Mouse (Mus musculus): ENCODE data around the gene Cdc14a. TPM values are rescaled to one million over a fixed set of nuclear protein-coding genes. Genes with fewer than 3 reads are reported as not detected.
A peak's percentile ranks its signal among the peaks of the same experiment; 100 is the strongest.

The Cdc14a gene
- polyA plus RNA-seq (2017; shearing (Covaris generic)): 10 to 100 TPM; 12.0 to 12.1 TPM

DNA sequence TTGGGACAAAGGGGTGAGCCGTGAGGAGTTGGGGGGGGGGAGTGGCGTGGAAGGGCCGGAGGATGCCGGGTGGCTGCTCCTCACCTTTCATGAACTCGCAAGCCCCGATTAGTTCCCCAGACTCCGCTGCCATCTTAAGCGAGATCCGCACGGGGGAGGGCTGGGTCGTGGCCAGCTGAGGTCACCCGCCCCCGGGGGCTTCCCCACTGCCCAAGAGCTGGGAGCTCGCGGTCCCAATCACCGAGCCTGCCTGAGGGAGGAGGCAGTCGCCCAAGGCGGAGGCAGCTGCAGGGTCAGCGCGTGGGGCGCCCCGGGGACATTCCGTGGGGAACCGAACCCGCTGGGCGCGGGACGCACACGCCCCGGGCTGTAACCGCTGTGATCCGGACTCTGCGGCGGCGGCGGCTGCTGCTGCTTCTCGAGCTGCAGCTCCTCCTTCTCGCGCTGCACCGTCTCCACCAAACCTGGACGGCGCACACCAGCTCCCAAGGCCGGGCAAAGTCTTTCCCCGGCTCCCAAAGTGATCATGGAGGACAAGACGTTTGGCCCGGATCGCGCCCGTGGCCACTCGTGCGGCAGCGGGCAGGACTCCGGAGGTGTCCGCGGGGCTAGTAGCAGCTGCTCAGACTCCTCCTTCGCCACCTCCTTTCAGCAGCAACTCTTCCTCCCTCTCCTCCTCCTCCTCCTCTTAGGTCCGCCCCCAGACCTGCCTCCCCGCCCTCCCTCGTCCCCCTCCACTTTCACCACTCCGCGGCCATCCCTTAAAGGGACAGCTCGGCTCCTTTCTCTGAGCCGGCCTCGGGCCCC is at the start of gene Cdc14a:
Cdc14a (minus strand) TSS at position 680 of the 807 bp plus-strand sequence.
- peak; percentile 38 for ATAC-seq

DNA sequence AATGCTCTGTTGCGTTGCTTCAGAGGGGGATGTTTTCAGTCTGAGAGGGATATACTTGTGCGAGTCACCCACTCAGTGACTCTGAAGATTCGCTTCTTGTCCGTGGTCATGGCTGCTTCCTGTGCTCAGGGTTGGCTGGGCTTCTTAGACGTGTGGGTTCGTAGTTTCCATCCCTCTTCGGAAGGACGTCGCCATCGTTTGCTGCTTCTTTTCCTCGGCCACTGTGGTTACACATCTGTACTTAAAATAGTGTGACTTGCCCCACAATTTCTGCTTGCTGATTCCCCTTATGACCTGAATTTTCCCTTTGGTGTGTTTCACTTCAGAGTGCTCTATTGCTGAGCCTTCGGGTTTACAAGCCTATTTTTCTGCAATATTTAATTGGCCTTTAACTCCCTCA is 41.9 kb upstream of the Cdc14a start:
- ATAC-seq: peak; percentile 80

DNA sequence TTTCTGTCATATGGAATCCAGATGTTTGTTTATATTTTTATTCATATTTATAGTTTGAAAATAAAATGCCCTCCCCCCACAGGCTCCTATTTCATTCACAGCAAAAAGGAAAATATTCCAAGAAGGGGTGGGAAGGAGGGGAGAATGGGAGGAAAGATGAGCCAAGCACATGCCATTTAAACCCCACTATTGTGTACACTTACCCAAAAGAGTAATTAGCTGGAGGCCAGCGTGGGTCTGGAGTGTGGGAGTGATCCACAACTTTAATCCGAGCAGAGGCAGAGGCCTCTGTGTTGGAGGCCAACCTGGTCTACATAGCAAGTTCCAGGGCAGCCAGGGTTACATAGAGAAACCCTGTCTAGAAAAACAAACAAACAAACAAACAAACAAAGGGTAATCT is 40.5 kb upstream of the Cdc14a start:
- ATAC-seq: no peak

DNA sequence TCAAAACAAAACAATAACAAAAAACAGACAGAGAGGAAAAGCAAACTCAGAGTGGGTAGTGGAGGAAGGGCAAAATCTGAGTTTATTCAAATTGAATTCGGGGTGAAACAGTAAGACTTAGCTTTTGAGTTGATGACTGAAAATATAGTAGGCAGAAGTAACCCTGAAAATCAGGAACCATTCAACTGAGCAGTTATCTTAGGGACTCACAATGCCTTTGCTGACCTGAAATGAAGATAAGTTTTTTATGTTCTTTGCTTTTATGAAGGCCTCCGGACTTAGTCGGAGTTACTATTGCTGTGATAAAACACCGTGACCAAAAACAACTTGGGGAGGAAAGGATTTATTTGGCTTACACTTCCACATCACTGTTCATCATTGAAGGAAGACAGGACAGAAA is 37.2 kb upstream of the Cdc14a start:
- ATAC-seq: no peak

DNA sequence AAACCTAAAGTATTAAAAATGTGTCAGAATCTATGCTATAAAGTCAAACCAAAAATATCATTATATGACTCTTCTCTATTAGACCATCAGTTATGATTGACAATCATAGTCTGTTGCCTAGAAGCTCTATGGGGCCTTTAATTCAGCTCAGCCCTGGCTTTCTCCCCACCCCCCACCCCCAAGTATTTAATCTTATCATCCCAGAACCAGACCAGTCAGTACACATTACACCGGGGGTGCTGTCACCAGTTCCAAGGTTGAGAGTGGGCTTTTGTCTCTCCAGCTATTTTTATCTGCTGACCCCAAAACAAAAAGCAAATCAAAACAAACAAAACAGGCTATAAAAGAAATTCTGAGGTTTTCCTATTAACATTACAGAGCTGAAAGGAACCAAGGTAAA is 30.7 kb upstream of the Cdc14a start:
- ATAC-seq: no peak

DNA sequence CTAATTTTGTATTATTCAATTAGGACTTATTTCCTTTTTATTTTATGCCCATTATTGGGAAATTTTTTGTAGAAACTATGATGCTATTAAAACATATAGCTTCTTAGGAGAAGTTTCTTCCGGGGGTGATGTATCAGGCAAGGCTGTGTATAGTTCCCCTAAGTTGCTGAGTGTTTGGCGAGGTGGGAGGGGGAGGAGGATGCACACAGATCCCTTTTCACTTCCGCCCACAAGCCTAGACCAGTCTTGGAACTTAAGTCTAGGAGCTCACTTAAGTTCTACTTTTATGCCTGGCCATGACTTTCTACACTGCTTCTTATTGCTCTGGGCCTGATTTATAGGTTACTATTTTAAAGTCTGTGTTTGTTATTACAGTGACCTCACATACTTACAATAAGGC is 26.9 kb upstream of the Cdc14a start:
- no peak for ATAC-seq

DNA sequence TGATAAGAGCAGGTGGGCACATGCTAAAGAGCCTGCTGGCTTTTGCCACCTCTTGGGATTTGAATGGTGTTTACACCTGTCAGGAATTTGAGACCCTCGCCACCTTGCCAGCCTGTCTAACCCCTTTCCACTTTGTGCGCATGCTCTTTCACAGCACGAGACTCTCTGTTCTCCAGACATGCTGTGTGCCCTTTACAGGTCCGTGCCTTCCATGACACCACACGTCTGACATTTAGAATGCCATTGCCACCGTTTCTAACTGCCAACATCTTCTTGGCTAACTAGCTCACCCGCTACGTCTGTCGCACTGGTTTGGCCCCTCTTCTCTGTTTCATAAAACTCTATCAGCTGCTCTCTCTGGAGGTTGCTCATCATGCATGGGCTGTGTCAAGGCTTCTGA is 20.5 kb upstream of the Cdc14a start:
- no peak for ATAC-seq

DNA sequence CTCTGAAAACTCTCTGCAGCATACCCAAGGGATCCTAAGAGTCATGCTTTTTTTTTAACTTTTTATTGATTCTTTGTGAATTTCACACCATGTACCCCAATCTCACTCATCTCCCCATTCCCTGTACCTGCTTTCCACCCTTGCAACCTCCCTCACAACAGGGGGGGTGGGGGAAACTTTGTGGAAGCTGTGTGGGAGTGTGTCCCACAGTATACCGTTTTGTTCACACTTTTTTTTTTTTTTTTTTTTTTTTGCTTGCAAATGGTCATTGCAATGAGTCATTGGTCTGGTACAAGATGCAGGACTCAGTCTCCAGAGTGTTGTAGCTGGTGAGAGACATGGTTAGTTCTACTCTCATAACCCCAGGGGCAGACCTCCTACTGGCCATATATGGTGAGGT is 19.0 kb upstream of the Cdc14a start:
- no peak for ATAC-seq

DNA sequence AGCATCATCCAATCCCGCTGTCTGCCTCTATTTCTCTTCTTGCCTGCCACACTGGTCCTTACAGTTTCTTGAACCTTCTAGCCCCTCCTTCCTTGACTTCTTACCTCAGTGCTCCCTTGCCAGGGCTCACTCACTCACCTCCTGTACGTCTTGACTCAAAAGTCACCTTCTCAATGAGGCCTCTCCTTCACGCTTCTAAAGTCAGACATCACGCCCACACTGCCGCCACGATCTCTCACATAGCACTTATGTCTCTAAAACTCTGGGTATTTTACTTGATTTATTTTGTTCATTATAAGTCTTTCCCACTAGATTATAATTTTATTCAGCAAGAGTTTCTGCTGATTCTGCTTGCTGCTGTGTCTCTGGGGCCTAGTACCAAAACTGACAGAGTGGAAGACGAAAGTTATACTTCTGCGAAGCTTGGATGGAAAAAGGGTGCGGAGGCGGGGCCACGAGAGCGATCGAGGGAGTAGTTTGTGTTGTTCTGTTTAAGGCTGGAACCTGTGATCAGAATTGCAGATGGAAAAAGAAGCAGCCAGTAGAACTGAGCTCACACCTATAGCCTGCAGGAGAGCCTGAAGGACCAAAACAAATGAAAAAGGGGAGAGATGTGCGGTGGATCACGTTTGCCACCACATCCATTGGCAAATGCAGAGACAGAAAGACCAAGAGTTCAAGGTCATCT is 17.8 kb upstream of the Cdc14a start:
- ATAC-seq: peak; percentile 58

DNA sequence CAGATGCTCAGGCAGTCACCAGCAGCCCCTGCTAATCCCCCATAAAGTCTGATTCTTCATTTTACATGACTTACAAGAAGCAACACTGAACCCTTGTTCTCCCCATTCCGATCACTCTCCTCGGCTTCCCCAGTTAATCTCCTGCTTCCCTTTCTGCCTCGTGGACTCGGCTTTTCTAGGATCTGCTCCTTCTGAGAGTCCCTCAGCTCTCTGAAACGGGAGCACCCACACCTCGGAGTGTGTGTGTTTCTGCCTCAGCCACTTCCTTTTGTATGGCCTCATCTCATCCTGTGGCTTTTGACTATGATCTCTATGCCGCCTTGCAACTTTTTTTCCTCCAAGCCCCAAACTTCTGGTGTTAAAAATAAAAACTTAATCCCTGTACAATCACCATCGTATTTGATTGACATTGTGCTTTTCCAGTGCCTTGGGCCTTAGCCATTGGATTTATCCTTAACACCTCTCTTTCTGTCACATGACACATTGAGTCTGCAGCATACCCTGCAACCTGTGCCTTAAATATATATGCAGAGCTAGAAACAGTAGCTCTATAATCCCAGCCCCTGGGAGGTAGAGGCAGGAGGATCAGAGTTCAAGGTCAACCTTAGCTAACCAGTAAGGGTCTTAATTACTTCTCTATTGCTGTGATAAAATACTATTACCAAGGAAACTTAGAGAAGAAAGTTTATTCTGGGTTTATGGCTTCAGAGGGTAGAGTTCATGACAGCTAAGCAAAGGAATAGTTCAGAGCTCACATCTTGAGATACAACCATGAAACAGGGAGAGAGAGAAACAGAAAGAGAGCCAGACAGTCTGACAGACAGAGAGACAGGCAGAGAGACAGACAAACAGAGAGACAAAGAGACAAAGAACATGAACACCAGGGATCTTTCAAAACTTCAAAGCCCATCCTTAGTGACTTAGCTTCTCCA is 16.5 kb upstream of the Cdc14a start:
- ATAC-seq: peak; percentile 62

DNA sequence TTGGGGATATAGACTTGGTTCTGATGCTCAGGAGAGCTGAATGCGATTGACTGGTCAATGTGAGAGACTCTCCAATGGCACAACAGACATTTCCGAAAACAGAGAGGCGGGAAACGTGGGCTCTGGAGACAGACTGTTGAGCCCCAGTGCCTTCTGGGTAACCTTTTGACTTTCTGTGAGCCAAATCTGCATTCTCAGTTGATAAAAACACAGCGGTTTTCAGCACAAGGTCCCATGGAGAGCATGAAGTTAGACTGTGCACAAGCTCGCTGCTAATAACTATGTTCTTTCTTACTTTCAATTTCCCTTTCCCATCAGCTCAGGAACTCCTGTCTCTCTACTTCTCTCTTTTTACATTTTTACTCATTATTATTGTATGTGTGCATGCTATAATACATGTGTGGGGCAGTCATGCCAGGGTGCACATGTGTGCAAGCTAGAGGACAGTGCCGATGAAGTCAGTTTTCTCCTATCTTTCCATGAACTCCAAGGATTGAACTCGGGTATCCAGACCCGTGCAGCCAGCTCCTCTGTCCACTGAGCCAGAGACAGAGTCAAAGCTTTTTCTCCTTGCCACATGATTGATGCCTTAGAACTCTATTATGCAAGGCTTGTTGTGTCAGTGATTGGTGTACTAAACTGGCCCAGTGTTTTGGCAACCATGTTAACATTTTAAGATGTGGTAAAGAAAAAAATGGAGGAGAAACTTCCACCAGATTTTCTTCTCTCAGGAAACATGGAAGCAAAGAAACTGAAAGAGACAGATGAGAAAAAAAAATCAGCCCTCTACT is 13.2 kb upstream of the Cdc14a start:
- ATAC-seq: peak; percentile 48

DNA sequence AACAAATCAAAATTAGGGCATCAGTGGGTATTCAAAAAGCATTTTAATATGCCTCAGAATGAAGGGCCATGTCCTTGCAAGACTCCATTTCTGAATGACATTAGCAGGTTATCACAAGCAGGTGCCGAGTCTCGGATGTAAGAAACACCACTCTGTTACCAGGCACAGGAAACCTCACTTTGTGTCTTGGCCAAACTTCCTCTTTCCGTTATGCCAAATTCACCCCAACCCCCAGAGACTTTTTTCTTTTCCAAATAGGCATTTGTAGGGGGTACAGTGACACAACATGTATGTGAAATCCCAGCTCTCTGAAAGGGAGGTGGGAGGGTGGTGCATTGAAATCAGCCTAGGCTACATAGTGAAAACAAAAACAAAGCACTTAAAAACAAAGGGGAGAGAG is 12.3 kb upstream of the Cdc14a start:
- peak; percentile 36 for ATAC-seq

DNA sequence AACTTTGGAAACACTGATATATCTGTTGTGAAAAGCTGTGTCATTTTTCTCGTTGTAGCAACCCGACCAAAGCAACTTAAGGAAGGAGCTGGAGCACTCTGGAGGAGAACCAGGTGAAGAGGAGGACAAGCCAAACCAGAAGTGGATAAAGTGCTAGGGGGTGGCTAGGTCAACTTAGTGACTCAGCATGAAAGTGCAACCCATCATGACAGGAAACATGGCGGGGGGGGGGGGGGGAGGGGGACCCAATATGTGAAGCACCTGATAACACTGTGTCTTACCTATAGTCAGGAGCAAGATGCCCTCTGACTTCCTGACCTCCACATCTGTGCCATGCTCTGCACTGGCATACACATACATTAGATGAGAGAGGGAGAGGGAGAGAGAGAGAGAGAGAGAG is 10.9 kb upstream of the Cdc14a start:
- ATAC-seq: peak; percentile 38

DNA sequence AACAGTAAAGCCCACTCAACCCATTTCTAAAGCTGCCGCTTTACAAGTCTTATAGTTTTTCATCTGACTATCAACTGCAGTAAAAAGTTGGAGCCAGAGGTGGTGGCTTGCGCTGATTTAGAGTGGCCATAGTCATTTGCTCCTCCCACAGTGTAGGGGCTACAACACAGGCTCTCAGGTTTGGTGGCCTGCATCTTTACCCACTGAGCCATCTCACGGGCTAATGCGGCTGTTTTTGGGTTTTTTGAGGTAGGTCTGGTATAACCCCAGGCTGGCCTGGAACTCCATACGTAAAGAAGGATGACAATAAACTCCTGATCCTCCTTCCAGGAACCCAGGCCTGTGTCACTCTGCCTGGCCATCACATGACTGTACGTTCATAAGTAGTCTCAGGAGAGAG is 2.1 kb upstream of the Cdc14a start:
- ATAC-seq: no peak

DNA sequence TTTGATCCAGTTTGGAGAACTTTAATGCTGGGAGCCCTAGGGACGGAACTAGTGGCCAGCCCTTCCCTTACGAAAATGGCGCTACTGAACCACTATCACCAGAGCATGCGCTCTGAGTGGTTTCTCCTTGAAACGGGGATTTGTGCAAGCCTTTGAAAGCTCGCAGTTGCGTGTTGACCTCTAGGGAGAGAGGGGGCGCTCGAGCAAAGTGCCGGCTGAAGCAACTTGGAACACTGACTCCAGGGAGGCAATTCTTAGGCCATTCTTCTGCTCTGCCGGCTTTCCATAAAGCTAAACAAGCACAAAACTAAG is 1.1 kb upstream of the Cdc14a start:
- peak; percentile 57 for ATAC-seq

DNA sequence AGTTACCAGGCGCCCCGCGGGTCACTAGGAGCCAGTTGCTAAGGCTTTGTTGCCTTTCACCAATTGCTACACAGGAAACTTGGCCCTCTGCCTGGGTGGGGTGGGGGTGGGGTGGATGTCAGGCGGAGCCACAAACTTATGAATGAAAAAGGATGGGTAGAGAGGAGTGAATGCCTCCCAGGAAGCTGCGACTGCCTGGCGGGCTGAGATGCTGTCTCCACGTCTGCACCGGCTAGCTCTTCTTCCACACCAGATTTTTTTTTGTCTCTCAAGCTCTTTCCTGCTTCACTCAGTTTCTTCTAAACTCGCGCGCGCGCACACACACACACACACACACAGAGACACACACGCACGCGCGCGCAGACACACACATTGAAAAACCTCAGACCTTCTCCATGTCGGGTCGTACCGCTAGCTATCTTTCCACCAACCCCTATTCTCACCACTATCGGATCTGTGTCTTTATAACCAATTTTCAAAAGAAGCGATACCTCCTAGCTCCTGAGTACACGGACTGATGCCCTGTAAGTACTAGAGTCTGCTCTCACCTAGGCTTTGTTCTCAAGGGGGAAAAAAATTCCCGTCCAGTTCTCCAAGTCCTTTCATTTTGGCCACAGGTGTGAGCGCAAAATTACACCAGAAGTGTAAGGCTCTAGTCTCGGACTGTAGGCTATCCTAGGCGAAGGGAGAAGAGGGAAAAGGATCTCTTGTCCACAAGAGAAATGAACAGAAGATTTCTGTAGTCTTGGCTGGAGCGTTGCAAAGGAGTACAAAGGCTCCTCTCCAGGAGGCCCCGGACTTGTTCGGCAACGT is 534 bp upstream of the Cdc14a start:
- ATAC-seq: peak; percentile 50

DNA sequence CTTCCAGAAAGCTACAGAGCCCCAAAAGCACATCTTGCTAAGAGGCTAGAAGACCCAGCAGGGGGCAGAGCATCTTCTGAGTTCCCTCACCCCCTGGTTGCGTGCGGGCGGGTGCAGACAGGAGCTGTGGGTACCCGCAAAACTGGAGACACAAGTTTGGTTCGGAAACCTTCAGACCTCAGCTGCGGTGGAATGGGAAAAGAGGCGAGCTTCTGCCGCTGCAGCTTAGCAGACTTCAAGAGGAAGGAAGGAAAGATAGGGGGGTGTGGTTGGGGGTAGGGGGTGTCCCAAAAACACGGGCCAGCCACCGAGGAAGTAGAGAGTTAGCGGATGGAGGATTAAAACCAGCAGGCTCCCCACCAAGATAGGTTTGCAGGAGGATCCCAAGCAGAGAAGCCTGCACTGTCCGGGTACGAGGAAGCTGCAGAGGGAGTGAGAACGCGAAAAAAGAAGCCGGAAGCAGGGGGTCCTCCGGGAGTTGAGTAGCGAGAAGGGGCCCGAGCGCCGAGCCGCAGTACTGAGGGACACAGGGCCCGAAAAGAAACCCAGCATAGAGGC is 958 bp downstream of the Cdc14a start:
- ATAC-seq: peak; percentile 38

DNA sequence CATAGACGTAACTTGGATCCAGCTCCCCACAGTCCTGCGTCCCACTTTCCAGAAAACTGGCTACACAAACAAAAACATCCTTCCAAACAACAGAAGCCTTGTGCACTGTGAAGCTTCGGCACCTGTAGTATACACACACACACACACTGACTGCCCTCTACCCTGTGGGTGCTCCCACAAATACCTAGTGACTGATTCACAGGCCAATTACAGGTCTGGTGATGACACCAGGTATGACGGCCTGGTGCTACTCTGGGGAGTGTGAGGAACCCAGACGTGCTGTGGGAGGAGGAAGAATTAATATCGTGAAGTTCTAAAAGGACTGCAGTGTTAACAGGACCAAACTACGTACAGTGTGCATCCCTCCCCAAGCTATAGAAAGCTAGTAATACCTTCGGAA is 1.8 kb downstream of the Cdc14a start:
- ATAC-seq: no peak

DNA sequence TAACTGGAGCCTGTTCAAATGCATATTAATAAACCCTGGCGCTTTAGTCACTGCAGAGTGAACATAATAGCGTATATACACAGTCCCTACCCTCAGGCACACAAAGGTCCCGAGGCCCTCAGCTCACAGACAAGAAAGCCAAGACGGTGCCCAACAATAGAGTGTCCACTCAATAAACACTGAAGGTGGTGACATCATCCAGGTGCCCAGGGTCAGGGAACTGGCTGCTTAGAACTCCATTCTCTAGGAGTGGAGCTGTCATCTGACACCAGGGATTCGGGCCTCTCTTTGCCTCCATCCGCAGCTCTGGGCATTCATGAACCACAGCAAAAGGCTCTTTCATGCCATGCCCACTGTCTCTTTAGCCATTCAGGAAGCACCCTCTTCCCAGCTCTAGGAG is 2.7 kb downstream of the Cdc14a start:
- no peak for ATAC-seq

DNA sequence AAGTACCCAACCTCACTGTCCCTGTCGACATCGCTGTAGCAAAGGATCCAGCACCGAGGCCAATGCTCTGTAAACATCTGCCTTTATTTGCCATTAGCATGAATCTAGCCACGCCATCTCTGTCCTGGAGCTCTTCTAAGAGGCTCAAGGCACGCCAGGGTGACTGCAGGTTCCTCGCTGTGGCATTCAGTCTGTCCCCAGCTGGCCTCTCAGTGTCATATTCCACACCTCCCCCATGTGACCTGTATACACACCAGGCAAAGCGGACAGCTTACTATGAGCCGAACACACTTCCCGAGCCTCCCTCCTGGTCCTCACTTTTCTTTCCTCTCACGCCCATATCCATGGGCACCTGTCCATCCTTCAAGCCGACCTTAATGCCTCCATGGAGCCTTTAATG is 4.0 kb downstream of the Cdc14a start:
- no peak for ATAC-seq

DNA sequence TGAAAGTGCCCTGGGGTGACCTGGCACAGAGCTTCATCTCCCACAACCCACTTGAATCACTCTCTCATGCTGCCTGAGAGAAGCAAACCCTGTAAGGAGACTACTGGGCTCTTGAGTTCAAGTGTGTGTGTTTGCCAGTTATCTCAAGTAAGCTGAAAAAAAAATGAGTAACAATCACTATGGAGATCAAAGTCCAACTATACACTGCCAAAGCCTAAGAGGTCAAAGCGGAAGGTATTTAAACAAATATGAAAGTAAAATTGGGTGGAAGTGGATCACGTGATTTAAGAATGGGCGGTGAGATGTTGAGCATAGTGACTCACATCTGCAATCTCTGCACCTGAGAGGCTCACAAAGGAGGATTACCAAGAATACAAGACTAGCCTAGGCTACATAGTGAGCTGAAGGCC is 9.4 kb downstream of the Cdc14a start:
- peak; percentile 74 for ATAC-seq

All from activated CD4-positive, CD25-positive, alpha-beta regulatory T cell, adult 4 months (primary cell).